In the genomic region with DNA sequence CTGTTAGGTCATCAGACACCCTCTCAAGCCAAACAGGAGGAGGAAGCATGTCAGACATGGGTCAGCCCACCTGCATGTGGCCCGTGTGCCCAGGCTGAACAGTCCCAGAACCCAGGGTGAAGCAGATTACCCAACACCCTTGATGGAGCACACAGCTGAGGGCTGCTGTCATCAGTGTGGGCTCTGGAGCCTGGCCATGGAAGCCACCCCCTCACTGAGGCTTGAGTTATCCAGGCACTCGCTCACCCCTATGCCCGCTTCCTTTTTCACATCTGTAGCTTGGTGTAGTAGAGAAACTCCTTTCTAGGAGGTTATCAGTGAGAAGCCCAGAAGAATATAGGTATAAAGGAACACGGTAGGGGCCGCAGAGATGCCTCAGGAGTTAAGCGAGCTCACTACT, we compare ENCODE assay signal across 8 mouse cellular contexts. TPM values are rescaled to one million over a fixed set of nuclear protein-coding genes. Genes with fewer than 3 reads are reported as not detected.
DNase-seq lines count a peak whose midpoint lies in the region; ATAC-seq and TF ChIP-seq lines count a peak whose summit lies in the region.
"Not testable (repeated sequence)": the region's sequence is repeated elsewhere in the genome, so short reads cannot be mapped to it uniquely, and the experiment has no call there.

No protein-coding gene starts in this region.

- H3K79me2 ChIP-seq in C2C12 (ENCODE audit: control insufficient read depth, insufficient read depth) = peaks cover 37% of the 10 kb centered on the region

- not testable (repeated sequence) for H3K4me1 ChIP-seq in embryonic facial prominence, embryonic 13.5 days; lung, embryonic 14.5 days (ENCODE audit: insufficient read depth); stomach, embryonic 15.5 days
- H3K4me1 ChIP-seq in forebrain, embryonic 13.5 days = peaks cover 18% of the 10 kb centered on the region
- H3K4me1 ChIP-seq in heart, embryonic 15.5 days (replicated peaks) = peaks cover 22% of the 10 kb centered on the region
- H3K4me1 ChIP-seq in midbrain, embryonic 15.5 days = peaks cover 14% of the 10 kb centered on the region

- H3K79me3 ChIP-seq in C2C12 (ENCODE audit: low read depth) = not testable (repeated sequence)

- not testable (repeated sequence) for H3K9me3 ChIP-seq in embryonic facial prominence, embryonic 13.5 days; forebrain, embryonic 13.5 days (replicated peaks); heart, embryonic 15.5 days (replicated peaks); lung, embryonic 14.5 days (ENCODE audit: low read depth, low read length); midbrain, embryonic 15.5 days; stomach, embryonic 15.5 days

- H3K27me3 ChIP-seq in C2C12 (ENCODE audit: control insufficient read depth, insufficient read depth, insufficient read length); embryonic facial prominence, embryonic 13.5 days; forebrain, embryonic 13.5 days; heart, embryonic 15.5 days; lung, embryonic 14.5 days (ENCODE audit: insufficient read depth, low read length); midbrain, embryonic 15.5 days (replicated peaks); stomach, embryonic 15.5 days (replicated peaks): not testable (repeated sequence)

- 93% methylated on average over 6 of the region's 6 CpGs for WGBS in embryonic facial prominence, embryonic 13.5 days
- 95% methylated on average over 6 of the region's 6 CpGs for WGBS in forebrain, embryonic 13.5 days
- 89% methylated on average over 6 of the region's 6 CpGs for WGBS in heart, embryonic 15.5 days
- WGBS in lung, embryonic 14.5 days = 88% methylated on average over 6 of the region's 6 CpGs
- 95% methylated on average over 6 of the region's 6 CpGs for WGBS in midbrain, embryonic 15.5 days
- 86% methylated on average over 6 of the region's 6 CpGs for WGBS in stomach, embryonic 15.5 days

- H3ac ChIP-seq in C2C12 (ENCODE audit: control insufficient read depth, insufficient read length, low read depth) = not testable (repeated sequence)

- not testable (repeated sequence) for H3K36me3 ChIP-seq in C2C12 (ENCODE audit: control insufficient read depth, insufficient read depth); embryonic facial prominence, embryonic 13.5 days; forebrain, embryonic 13.5 days (ENCODE audit: poor library complexity, severe bottlenecking); heart, embryonic 15.5 days; lung, embryonic 14.5 days (ENCODE audit: insufficient read depth); midbrain, embryonic 15.5 days (replicated peaks); stomach, embryonic 15.5 days

- H3K4me2 ChIP-seq in embryonic facial prominence, embryonic 13.5 days = peak overlapping the region; percentile 85; the same call in 1 of the 2 replicates
- H3K4me2 ChIP-seq in forebrain, embryonic 13.5 days = peak overlapping the region; percentile 70
- peak overlapping the region; percentile 2; the same call in 1 of the 2 replicates for H3K4me2 ChIP-seq in heart, embryonic 15.5 days
- peak overlapping the region; percentile 79; the same call in 1 of the 2 replicates for H3K4me2 ChIP-seq in lung, embryonic 14.5 days
- 0 out of 2 replicates have a peak overlapping the region, but pooled peaks have one; percentile 13 for H3K4me2 ChIP-seq in midbrain, embryonic 15.5 days
- H3K4me2 ChIP-seq in stomach, embryonic 15.5 days = 0 out of 2 replicates have a peak overlapping the region, but pooled peaks have one; percentile 77

- 0 out of 2 replicates have a peak overlapping the region, but pooled peaks have one; percentile 12 for H3K9ac ChIP-seq in embryonic facial prominence, embryonic 13.5 days
- H3K9ac ChIP-seq in forebrain, embryonic 13.5 days; heart, embryonic 15.5 days; lung, embryonic 14.5 days; midbrain, embryonic 15.5 days; stomach, embryonic 15.5 days: not testable (repeated sequence)

- TF ChIP-seq CTCF in C2C12 (IDR thresholded peaks at IDR 0.05; ENCODE audit: control insufficient read depth, insufficient read depth, insufficient read length); lung, embryonic 14.5 days (IDR thresholded peaks at IDR 0.05; ENCODE audit: low read depth): not testable (repeated sequence)

- DNase-seq in induced T-regulatory cell, adult 2 months (ENCODE audit: low read depth) = peak; percentile 4
- DNase-seq in lung, embryonic 14.5 days = not testable (repeated sequence)

- not testable (repeated sequence) for H3K4me3 ChIP-seq in C2C12 (ENCODE audit: insufficient read depth, poor library complexity, severe bottlenecking); forebrain, embryonic 13.5 days; heart, embryonic 15.5 days; lung, embryonic 14.5 days (ENCODE audit: low read depth, low read length); midbrain, embryonic 15.5 days; stomach, embryonic 15.5 days (replicated peaks)
- peak overlapping the region; percentile 12; the same call in 1 of the 2 replicates for H3K4me3 ChIP-seq in embryonic facial prominence, embryonic 13.5 days

- H3K27ac ChIP-seq in embryonic facial prominence, embryonic 13.5 days; forebrain, embryonic 13.5 days; heart, embryonic 15.5 days; lung, embryonic 14.5 days (ENCODE audit: low read depth); midbrain, embryonic 15.5 days; stomach, embryonic 15.5 days: not testable (repeated sequence)

- ATAC-seq in embryonic facial prominence, embryonic 13.5 days (ENCODE audit: insufficient number of reproducible peaks, insufficient read depth, low FRiP score, low TSS enrichment, low read depth) = 0 out of 2 replicates have a peak, but pooled peaks have one; percentile 17
- ATAC-seq in forebrain, embryonic 13.5 days; heart, embryonic 15.5 days (replicated peaks; ENCODE audit: insufficient number of reproducible peaks, insufficient read depth, low FRiP score, low read depth); lung, embryonic 14.5 days (ENCODE audit: insufficient read depth); midbrain, embryonic 15.5 days (replicated peaks); stomach, embryonic 15.5 days (ENCODE audit: insufficient read depth, low FRiP score, low read depth): not testable (repeated sequence)

TF ChIP-seq in C2C12, 6 proteins besides CTCF, POLR2A, EP300 and RAD21:
- TF ChIP-seq CEBPB (IDR thresholded peaks at IDR 0.05; ENCODE audit: low read depth) = peak; percentile 11

RNA-seq across cellular contexts. Expression of gene Dynlt1b, which starts 45.4 kb away (rescaled TPM):
- polyA plus RNA-seq in C2C12 (2012; fragmentation: generic; extraction: Trizol) = 232 TPM
- polyA plus RNA-seq in embryonic facial prominence, embryonic 13.5 days (2015; fragmentation: Nextera tagmentation; extraction: Ambion mirVana) = 511 and 514 TPM in 2 replicates
- polyA plus RNA-seq in forebrain, embryonic 13.5 days (2015; fragmentation: Nextera tagmentation; extraction: Ambion mirVana) = 931 and 992 TPM in 2 replicates
- polyA plus RNA-seq in heart, embryonic 15.5 days (2015; fragmentation: Nextera tagmentation; extraction: Ambion mirVana) = 361 and 375 TPM in 2 replicates
- polyA plus RNA-seq in lung, embryonic 14.5 days (2014; fragmentation: Nextera tagmentation; extraction: Ambion mirVana) = 579 and 584 TPM in 2 replicates
- 1,067 and 1,101 TPM in 2 replicates for polyA plus RNA-seq in midbrain, embryonic 15.5 days (2015; fragmentation: Nextera tagmentation; extraction: Ambion mirVana)
- polyA plus RNA-seq in stomach, embryonic 15.5 days (2015; fragmentation: Nextera tagmentation; extraction: Ambion mirVana) = 461 and 518 TPM in 2 replicates

Comparison
In these comparisons a context has a peak if more than half of its experiments do, and no peak if none do; other contexts are left out.
1. H3K4me2 ChIP-seq: peak in every context shown above with its lines; median percentile 85 in embryonic facial prominence, embryonic 13.5 days; 79 in lung, embryonic 14.5 days; 77 in stomach, embryonic 15.5 days; 70 in forebrain, embryonic 13.5 days; 13 in midbrain, embryonic 15.5 days; 2 in heart, embryonic 15.5 days.